Mouse (Mus musculus) urinary bladder, postnatal 14 days (tissue): ENCODE results near the gene Sh2d7.
A peak's percentile ranks its signal among the peaks of the same experiment; 100 is the strongest.

Source experiments
- DNase-seq: peaks from one replicate; pipeline ENCODE4 v3.0.0; 2021; ENCODE audit warnings: low spot score

Sh2d7 gene

GRCm38 (mm10) chr9:54538684-54539083 is at the start of gene Sh2d7:
Gene Sh2d7, plus strand, starts transcription at chr9:54538984.
- no peak for DNase-seq

GRCm38 (mm10) chr9:54489599-54489998 is 49.2 kb upstream of the Sh2d7 start:
- no peak for DNase-seq

- no peak for DNase-seq
Observed at GRCm38 (mm10) chr9:54490431-54490830, 48.4 kb upstream of the Sh2d7 start.

GRCm38 (mm10) chr9:54499291-54499690 is 39.5 kb upstream of the Sh2d7 start:
- no peak for DNase-seq

GRCm38 (mm10) chr9:54499791-54500190 is 39.0 kb upstream of the Sh2d7 start:
- no peak for DNase-seq

GRCm38 (mm10) chr9:54500832-54501452 is 37.8 kb upstream of the Sh2d7 start:
- DNase-seq = peak; percentile 24

- peak; percentile 90 for DNase-seq
Observed at GRCm38 (mm10) chr9:54501453-54502110, 37.2 kb upstream of the Sh2d7 start, which contains the start of gene Dmxl2. Gene Dmxl2, minus strand, starts transcription at chr9:54501626.

- DNase-seq = no peak
Observed at GRCm38 (mm10) chr9:54502111-54502495, 36.7 kb upstream of the Sh2d7 start.

GRCm38 (mm10) chr9:54502873-54503272 is 35.9 kb upstream of the Sh2d7 start:
- DNase-seq = no peak

- DNase-seq = no peak
Observed at GRCm38 (mm10) chr9:54515991-54516390, 22.8 kb upstream of the Sh2d7 start.

GRCm38 (mm10) chr9:54518921-54519320 is 19.9 kb upstream of the Sh2d7 start:
- DNase-seq = no peak

- no peak for DNase-seq
Observed at GRCm38 (mm10) chr9:54520286-54520685, 18.5 kb upstream of the Sh2d7 start.

- DNase-seq = no peak
Observed at GRCm38 (mm10) chr9:54527694-54528093, 11.1 kb upstream of the Sh2d7 start.

- DNase-seq = no peak
Observed at GRCm38 (mm10) chr9:54529950-54530349, 8.8 kb upstream of the Sh2d7 start.

- no peak for DNase-seq
Observed at GRCm38 (mm10) chr9:54530836-54531235, 7.9 kb upstream of the Sh2d7 start.

- DNase-seq = no peak
Observed at GRCm38 (mm10) chr9:54531421-54531820, 7.4 kb upstream of the Sh2d7 start.

- DNase-seq = no peak
Observed at GRCm38 (mm10) chr9:54532926-54533325, 5.9 kb upstream of the Sh2d7 start.

- no peak for DNase-seq
Observed at GRCm38 (mm10) chr9:54533975-54534374, 4.8 kb upstream of the Sh2d7 start.

GRCm38 (mm10) chr9:54536236-54536635 is 2.5 kb upstream of the Sh2d7 start:
- no peak for DNase-seq

GRCm38 (mm10) chr9:54537030-54537429 is 1.8 kb upstream of the Sh2d7 start:
- DNase-seq = no peak

GRCm38 (mm10) chr9:54537480-54537879 is 1.3 kb upstream of the Sh2d7 start:
- no peak for DNase-seq

- no peak for DNase-seq
Observed at GRCm38 (mm10) chr9:54538244-54538643, 540 bp upstream of the Sh2d7 start.

- DNase-seq = peak; percentile 9
Observed at GRCm38 (mm10) chr9:54540801-54541200, 2.0 kb downstream of the Sh2d7 start.
